Mouse (Mus musculus) c-Kit-positive CD71-positive TER-119-positive erythroid progenitor cells, embryonic 14.5 days (primary cell): ENCODE data around the gene Arl6ip6.

Source experiments
- DNase-seq: peaks from one replicate; pipeline ENCODE4 v3.0.0-alpha.2; 2013; ENCODE audit warnings: low spot score

Arl6ip6 gene

GRCm38 (mm10) chr2:53191523-53192220 is at the start of gene Arl6ip6:
Gene Arl6ip6 (plus strand): TSS chr2:53191726.
- peak; percentile 90 for DNase-seq

- DNase-seq = no peak
Observed at GRCm38 (mm10) chr2:53146852-53147251, 44.7 kb upstream of the Arl6ip6 start.

- DNase-seq = no peak
Observed at GRCm38 (mm10) chr2:53173966-53174365, 17.6 kb upstream of the Arl6ip6 start.

GRCm38 (mm10) chr2:53178966-53179365 is 12.6 kb upstream of the Arl6ip6 start:
- DNase-seq = no peak

- DNase-seq = no peak
Observed at GRCm38 (mm10) chr2:53179876-53180275, 11.7 kb upstream of the Arl6ip6 start.

GRCm38 (mm10) chr2:53189811-53190210 is 1.7 kb upstream of the Arl6ip6 start:
- peak; percentile 30 for DNase-seq

- peak; percentile 97 for DNase-seq
Observed at GRCm38 (mm10) chr2:53190684-53191511, 628 bp upstream of the Arl6ip6 start, which contains the start of gene Prpf40a. Gene Prpf40a (minus strand): TSS chr2:53191284.

GRCm38 (mm10) chr2:53192386-53192785 is 860 bp downstream of the Arl6ip6 start:
- peak; percentile 42 for DNase-seq

GRCm38 (mm10) chr2:53196431-53196830 is 4.9 kb downstream of the Arl6ip6 start:
- DNase-seq = no peak

GRCm38 (mm10) chr2:53199203-53199602 is 7.7 kb downstream of the Arl6ip6 start:
- DNase-seq = no peak

GRCm38 (mm10) chr2:53200164-53200885 is 8.8 kb downstream of the Arl6ip6 start:
- DNase-seq = no peak

GRCm38 (mm10) chr2:53204373-53205274 is 13.1 kb downstream of the Arl6ip6 start:
- DNase-seq = peak; percentile 26

GRCm38 (mm10) chr2:53206749-53207148 is 15.2 kb downstream of the Arl6ip6 start:
- no peak for DNase-seq

- DNase-seq = no peak
Observed at GRCm38 (mm10) chr2:53213493-53213892, 22.0 kb downstream of the Arl6ip6 start.

- DNase-seq = no peak
Observed at GRCm38 (mm10) chr2:53222242-53222641, 30.7 kb downstream of the Arl6ip6 start.

- DNase-seq = no peak
Observed at GRCm38 (mm10) chr2:53256982-53257381, 65.5 kb downstream of the Arl6ip6 start.
